ENCODE assay signal across 8 mouse cellular contexts in the genomic region with DNA sequence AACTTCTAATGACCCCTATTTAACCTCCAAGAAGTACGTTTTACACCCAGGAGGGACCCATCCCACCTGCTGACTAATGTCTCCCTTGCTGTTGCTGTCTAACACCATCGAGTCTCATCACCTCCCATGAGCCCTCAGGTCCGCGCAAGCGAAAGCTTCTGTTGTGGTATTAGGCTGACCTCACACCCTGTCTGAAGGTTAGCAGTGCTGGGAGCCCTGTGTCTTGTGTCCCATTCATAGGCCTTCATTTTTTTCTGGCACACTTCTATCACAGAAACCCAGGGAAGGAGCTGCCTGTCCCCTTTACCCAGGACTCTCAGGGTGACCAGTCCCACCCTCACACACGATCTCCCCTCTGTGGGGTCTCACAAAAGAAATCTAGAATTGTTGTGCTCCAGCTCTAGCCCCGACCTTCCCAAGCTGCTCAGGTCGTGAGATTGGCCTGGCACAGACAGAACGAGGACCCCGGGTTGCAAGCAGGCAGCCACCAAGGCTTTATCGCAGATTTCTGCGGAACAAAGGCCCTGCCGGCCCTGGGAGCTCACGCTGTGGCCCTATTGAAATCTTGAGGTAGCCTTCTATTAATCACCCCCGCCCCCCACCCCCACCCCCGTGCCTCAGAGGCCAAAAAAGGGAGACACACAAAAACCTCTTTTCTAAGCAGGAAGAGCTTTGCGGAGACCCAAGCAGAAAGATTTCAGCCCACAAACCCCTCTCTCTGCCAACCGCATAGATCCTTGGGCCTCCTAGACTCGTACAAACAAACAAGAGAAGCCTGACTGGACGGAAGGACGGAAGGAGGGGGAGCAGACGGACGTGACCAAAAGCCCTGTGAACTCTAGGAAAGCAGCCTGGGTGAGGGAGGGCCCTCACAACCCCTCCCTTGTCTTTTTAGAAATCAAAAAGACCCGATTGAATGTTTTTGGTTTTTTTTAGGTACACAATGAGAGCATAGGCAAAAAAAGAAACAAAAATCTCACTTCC. TPM values are rescaled to one million over a fixed set of nuclear protein-coding genes. Genes with fewer than 3 reads are reported as not detected.
DNase-seq lines count a peak whose midpoint lies in the region; ATAC-seq and TF ChIP-seq lines count a peak whose summit lies in the region.

No protein-coding gene starts in this region.

- no peak for ATAC-seq in hindbrain, postnatal 0 days

- 0 out of 2 replicates have a peak overlapping the region, but pooled peaks have one; percentile 21 for H3K9ac ChIP-seq in hindbrain, postnatal 0 days (replicated peaks; ENCODE audit: low read length)

- intact Hi-C loops in gastrocnemius, adult 2 months (cut with DNase I): no loop called here

- H3K27ac ChIP-seq in gastrocnemius, adult 2 months: peak overlapping the region; percentile 24
- peak overlapping the region; percentile 75 for H3K27ac ChIP-seq in hindbrain, postnatal 0 days

- TF ChIP-seq CTCF in gastrocnemius, adult 2 months (IDR thresholded peaks at IDR 0.05): no peak
- no peak for TF ChIP-seq CTCF in hindbrain, postnatal 0 days (IDR thresholded peaks at IDR 0.05; ENCODE audit: low read depth)

- H3K27me3 ChIP-seq in hindbrain, postnatal 0 days (ENCODE audit: insufficient read depth, low read length): no peaks in the 10 kb centered on the region

- 12% methylated on average over 24 of the region's 24 CpGs for WGBS in hindbrain, postnatal 0 days

- H3K36me3 ChIP-seq in hindbrain, postnatal 0 days (ENCODE audit: insufficient read depth, low read length): no peaks in the 10 kb centered on the region

- no peaks in the 10 kb centered on the region for H3K9me3 ChIP-seq in hindbrain, postnatal 0 days (ENCODE audit: low read length)

- no peak for DNase-seq in gastrocnemius, adult 2 months
- no peak for DNase-seq in gastrocnemius, postnatal 25 days
- peak; percentile 84 for DNase-seq in embryo, embryonic 11 days
- peak; percentile 36 for DNase-seq in hindbrain, postnatal 0 days (ENCODE audit: low spot score)
- peak; percentile 43 for DNase-seq in lung, postnatal 36 days
- peak; percentile 28 for DNase-seq in thymus, postnatal 4 days
- DNase-seq in urinary bladder, adult 2 months (ENCODE audit: low spot score): no peak
- no peak for DNase-seq in frontal cortex, adult 2 months (ENCODE audit: extremely low spot score in 1 of 2, low spot score in 1 of 2)

- H3K4me2 ChIP-seq in hindbrain, postnatal 0 days (ENCODE audit: low read depth, low read length): 0 out of 2 replicates have a peak overlapping the region, but pooled peaks have one; percentile 14

- H3K4me1 ChIP-seq in hindbrain, postnatal 0 days (ENCODE audit: insufficient read depth, low read length): peaks cover 7% of the 10 kb centered on the region

- peak overlapping the region; percentile 37 for H3K4me3 ChIP-seq in gastrocnemius, adult 2 months
- H3K4me3 ChIP-seq in hindbrain, postnatal 0 days (ENCODE audit: low read length): no peak overlapping the region

RNA-seq across cellular contexts. Expression of gene Foxk1, which starts 29.8 kb away (rescaled TPM):
- 10 to 100 TPM; 12.2 to 18.9 TPM for total RNA-seq in gastrocnemius, adult 2 months (2021)
- 10 to 100 TPM; 10.5 to 12.1 TPM for total RNA-seq in gastrocnemius, postnatal 25 days (2021)
- total RNA-seq in hindbrain, postnatal 0 days (2014; rRNA removed): 23.3 and 24.0 TPM in 2 replicates
- polyA plus RNA-seq in hindbrain, postnatal 0 days (2015; fragmentation: Nextera tagmentation; extraction: Ambion mirVana): 4.6 and 6.0 TPM in 2 replicates
- polyA plus RNA-seq in urinary bladder, adult 2 months (2012; rRNA removed): 13.8 and 21.3 TPM in 2 replicates
- 19.1 and 19.2 TPM in 2 replicates for polyA plus RNA-seq in frontal cortex, adult 2 months (2012; rRNA removed)

Comparison
In these comparisons a context has a peak if more than half of its experiments do, and no peak if none do; other contexts are left out.
1. DNase-seq: peak in embryo, embryonic 11 days (single experiment), hindbrain, postnatal 0 days (single experiment), lung, postnatal 36 days (single experiment) and thymus, postnatal 4 days (single experiment); none in gastrocnemius, adult 2 months (single experiment), gastrocnemius, postnatal 25 days (single experiment), urinary bladder, adult 2 months (single experiment) and frontal cortex, adult 2 months (0 of 2).